Mouse (Mus musculus) frontal cortex, postnatal 36 days (tissue): ENCODE results near the gene Tdrd1.

Source experiments
- DNase-seq, 2 experiments: peaks; one replicate each; pipeline ENCODE4 v3.0.0; 2022; ENCODE audit warnings: low spot score in 2 of 2

Gene Tdrd1

GRCm38 (mm10) chr19:56913761-56914160 lies 87.8 kb downstream of the Tdrd1 start:
- DNase-seq, result no peak

- no peak for DNase-seq
Observed at GRCm38 (mm10) chr19:56914658-56915057, 88.6 kb downstream of the Tdrd1 start.

- no peak for DNase-seq
Observed at GRCm38 (mm10) chr19:56915084-56915483, 89.1 kb downstream of the Tdrd1 start.
